In the genomic region with DNA sequence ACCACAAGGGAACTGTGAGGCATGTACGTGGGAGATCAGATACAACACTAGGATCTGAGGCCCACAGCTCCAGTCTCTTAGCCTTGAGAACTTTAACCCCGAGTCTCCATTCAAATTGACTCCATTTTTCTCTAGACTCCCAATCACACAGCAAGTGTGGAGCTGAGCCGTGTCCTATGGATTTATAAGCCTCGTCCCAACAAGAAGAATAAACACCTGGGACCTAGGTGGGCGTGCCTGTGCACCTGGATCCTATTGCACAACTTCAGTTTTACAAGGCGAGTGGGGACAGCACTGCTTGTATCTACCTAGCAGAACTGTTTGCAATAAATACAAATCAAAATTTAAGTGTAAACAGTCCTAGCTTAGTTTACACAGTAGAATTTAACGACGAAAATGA, we compare ENCODE assay signal across 8 mouse cellular contexts. TPM values are rescaled to one million over a fixed set of nuclear protein-coding genes. Genes with fewer than 3 reads are reported as not detected.
DNase-seq lines count a peak whose midpoint lies in the region; ATAC-seq and TF ChIP-seq lines count a peak whose summit lies in the region.

No protein-coding gene starts in this region.

- no peaks in the 10 kb centered on the region for H3K9me3 ChIP-seq in heart, embryonic 10.5 days
- no peaks in the 10 kb centered on the region for H3K9me3 ChIP-seq in G1E (replicated peaks)
- no peaks in the 10 kb centered on the region for H3K9me3 ChIP-seq in hindbrain, embryonic 10.5 days
- H3K9me3 ChIP-seq in midbrain, embryonic 10.5 days (replicated peaks), result no peaks in the 10 kb centered on the region

- no peaks in the 10 kb centered on the region for H3K27me3 ChIP-seq in heart, embryonic 10.5 days (ENCODE audit: insufficient read depth, poor library complexity, severe bottlenecking)
- H3K27me3 ChIP-seq in G1E (ENCODE audit: insufficient read depth, low read length), result no peaks in the 10 kb centered on the region
- H3K27me3 ChIP-seq in hindbrain, embryonic 10.5 days (ENCODE audit: insufficient read depth, poor library complexity, severe bottlenecking), result no peaks in the 10 kb centered on the region
- no peaks in the 10 kb centered on the region for H3K27me3 ChIP-seq in midbrain, embryonic 10.5 days (ENCODE audit: low read depth, poor library complexity, severe bottlenecking)

- ATAC-seq in G1E (ENCODE audit: extremely low read depth, insufficient number of reproducible peaks, low FRiP score, poor library complexity, severe bottlenecking), result no peak

- H3K4me3 ChIP-seq in heart, embryonic 10.5 days, result peak overlapping the region; percentile 75
- H3K4me3 ChIP-seq in G1E (ENCODE audit: low read depth, low read length), result peak overlapping the region; percentile 79
- H3K4me3 ChIP-seq in hindbrain, embryonic 10.5 days, result peak overlapping the region; percentile 61
- H3K4me3 ChIP-seq in midbrain, embryonic 10.5 days, result peak overlapping the region; percentile 65

- no peak for DNase-seq in heart, embryonic 10.5 days (ENCODE audit: low spot score)
- no peak for DNase-seq in heart, postnatal 4 days
- no peak for DNase-seq in G1E (ENCODE audit: low spot score)
- DNase-seq in hindbrain, embryonic 10.5 days (ENCODE audit: low spot score), result no peak
- no peak for DNase-seq in midbrain, embryonic 10.5 days (ENCODE audit: low spot score)
- no peak for DNase-seq in spleen, adult 12 weeks (ENCODE audit: low spot score)
- no peak for DNase-seq in urinary bladder, postnatal 25 days (ENCODE audit: low spot score)
- DNase-seq in thymus, postnatal 25 days, result no peak

- WGBS in heart, embryonic 10.5 days, result 19% methylated on average over 8 of the region's 8 CpGs
- WGBS in hindbrain, embryonic 10.5 days, result 25% methylated on average over 8 of the region's 8 CpGs
- WGBS in midbrain, embryonic 10.5 days, result 30% methylated on average over 8 of the region's 8 CpGs

- peaks cover 32% of the 10 kb centered on the region for H3K4me1 ChIP-seq in heart, embryonic 10.5 days
- H3K4me1 ChIP-seq in G1E (ENCODE audit: insufficient read depth, low read depth, low read length), result peaks cover 56% of the 10 kb centered on the region
- H3K4me1 ChIP-seq in hindbrain, embryonic 10.5 days (replicated peaks), result peaks cover 28% of the 10 kb centered on the region
- peaks cover 23% of the 10 kb centered on the region for H3K4me1 ChIP-seq in midbrain, embryonic 10.5 days

- peaks cover 61% of the 10 kb centered on the region for H3K36me3 ChIP-seq in heart, embryonic 10.5 days
- H3K36me3 ChIP-seq in G1E (replicated peaks), result peaks cover 70% of the 10 kb centered on the region
- peaks cover 67% of the 10 kb centered on the region for H3K36me3 ChIP-seq in hindbrain, embryonic 10.5 days
- peaks cover 67% of the 10 kb centered on the region for H3K36me3 ChIP-seq in midbrain, embryonic 10.5 days

- no peak for TF ChIP-seq CTCF in G1E (IDR thresholded peaks at IDR 0.05; ENCODE audit: low read depth, low read length)

- peak overlapping the region; percentile 90 for H3K27ac ChIP-seq in heart, embryonic 10.5 days
- peak overlapping the region; percentile 92 for H3K27ac ChIP-seq in hindbrain, embryonic 10.5 days
- H3K27ac ChIP-seq in midbrain, embryonic 10.5 days (replicated peaks), result peak overlapping the region; percentile 91

RNA-seq across cellular contexts. Expression of a gene that starts 0.9 kb away (rescaled TPM):
- polyA plus RNA-seq in heart, embryonic 10.5 days (2016; fragmentation: Nextera tagmentation; extraction: Ambion mirVana), result 9.8 and 10.3 TPM in 2 replicates
- total RNA-seq in heart, postnatal 4 days (2021), result 1 to 10 TPM; 8.5 to 9.5 TPM
- 22.7 and 25.8 TPM in 2 replicates for total RNA-seq in G1E (2014; fragmentation: Nextera tagmentation)
- 27.8 and 28.7 TPM in 2 replicates for total RNA-seq in G1E (2017)
- 12.5 and 14.3 TPM in 2 replicates for polyA plus RNA-seq in G1E (2012)
- polyA plus RNA-seq in hindbrain, embryonic 10.5 days (2016; fragmentation: Nextera tagmentation; extraction: Ambion mirVana), result 12.2 and 12.9 TPM in 2 replicates
- polyA plus RNA-seq in midbrain, embryonic 10.5 days (2016; fragmentation: Nextera tagmentation; extraction: Ambion mirVana), result 12.6 and 13.4 TPM in 2 replicates

RNA-seq across cellular contexts. Expression of a gene that starts 17.5 kb away (rescaled TPM):
- 24.3 and 34.2 TPM in 2 replicates for polyA plus RNA-seq in heart, embryonic 10.5 days (2016; fragmentation: Nextera tagmentation; extraction: Ambion mirVana)
- 10 to 100 TPM; 22.9 to 24.9 TPM for total RNA-seq in heart, postnatal 4 days (2021)
- total RNA-seq in G1E (2014; fragmentation: Nextera tagmentation), result 14.9 and 19.9 TPM in 2 replicates
- total RNA-seq in G1E (2017), result 24.1 and 27.1 TPM in 2 replicates
- 37.4 and 39.0 TPM in 2 replicates for polyA plus RNA-seq in G1E (2012)
- 46.2 and 54.6 TPM in 2 replicates for polyA plus RNA-seq in hindbrain, embryonic 10.5 days (2016; fragmentation: Nextera tagmentation; extraction: Ambion mirVana)
- 42.3 and 46.7 TPM in 2 replicates for polyA plus RNA-seq in midbrain, embryonic 10.5 days (2016; fragmentation: Nextera tagmentation; extraction: Ambion mirVana)

RNA-seq across cellular contexts. Expression of a gene that starts 19.6 kb away (rescaled TPM):
- polyA plus RNA-seq in heart, embryonic 10.5 days (2016; fragmentation: Nextera tagmentation; extraction: Ambion mirVana), result 18.3 and 18.4 TPM in 2 replicates
- total RNA-seq in heart, postnatal 4 days (2021), result 10 to 100 TPM; 40.9 to 42.1 TPM
- total RNA-seq in G1E (2014; fragmentation: Nextera tagmentation) (64.8 and 66.3 TPM in 2 replicates), G1E (2017) (114 and 124 TPM in 2 replicates)
- polyA plus RNA-seq in G1E (2012), result 48.9 and 55.0 TPM in 2 replicates
- 19.6 and 26.3 TPM in 2 replicates for polyA plus RNA-seq in hindbrain, embryonic 10.5 days (2016; fragmentation: Nextera tagmentation; extraction: Ambion mirVana)
- polyA plus RNA-seq in midbrain, embryonic 10.5 days (2016; fragmentation: Nextera tagmentation; extraction: Ambion mirVana), result 24.8 and 24.9 TPM in 2 replicates

RNA-seq across cellular contexts. Expression of a gene that starts 29.1 kb away (rescaled TPM):
- 153 and 163 TPM in 2 replicates for polyA plus RNA-seq in heart, embryonic 10.5 days (2016; fragmentation: Nextera tagmentation; extraction: Ambion mirVana)
- 100 to 1,000 TPM; 132 to 141 TPM for total RNA-seq in heart, postnatal 4 days (2021)
- total RNA-seq in G1E (2014; fragmentation: Nextera tagmentation), result 188 and 229 TPM in 2 replicates
- 158 and 161 TPM in 2 replicates for total RNA-seq in G1E (2017)
- polyA plus RNA-seq in G1E (2012), result 13.4 and 14.6 TPM in 2 replicates
- 175 and 232 TPM in 2 replicates for polyA plus RNA-seq in hindbrain, embryonic 10.5 days (2016; fragmentation: Nextera tagmentation; extraction: Ambion mirVana)
- polyA plus RNA-seq in midbrain, embryonic 10.5 days (2016; fragmentation: Nextera tagmentation; extraction: Ambion mirVana), result 253 and 279 TPM in 2 replicates

RNA-seq across cellular contexts. Expression of a gene that starts 47.8 kb away (rescaled TPM):
- polyA plus RNA-seq in heart, embryonic 10.5 days (2016; fragmentation: Nextera tagmentation; extraction: Ambion mirVana), result 20.0 and 20.9 TPM in 2 replicates
- total RNA-seq in heart, postnatal 4 days (2021), result 10 to 100 TPM; 65.0 to 65.6 TPM
- total RNA-seq in G1E (2014; fragmentation: Nextera tagmentation) (58.7 and 63.1 TPM in 2 replicates), G1E (2017) (49.3 and 57.3 TPM in 2 replicates)
- polyA plus RNA-seq in G1E (2012), result 31.7 and 37.0 TPM in 2 replicates
- polyA plus RNA-seq in hindbrain, embryonic 10.5 days (2016; fragmentation: Nextera tagmentation; extraction: Ambion mirVana), result 17.7 TPM in 2 replicates
- polyA plus RNA-seq in midbrain, embryonic 10.5 days (2016; fragmentation: Nextera tagmentation; extraction: Ambion mirVana), result 15.7 and 18.4 TPM in 2 replicates
